Mouse (Mus musculus): ENCODE data around the gene Fuom. TPM values are rescaled to one million over a fixed set of nuclear protein-coding genes. Genes with fewer than 3 reads are reported as not detected.

Gene Fuom
- polyA plus RNA-seq, 1 experiment from 2014 or later = 23.9 TPM

DNA sequence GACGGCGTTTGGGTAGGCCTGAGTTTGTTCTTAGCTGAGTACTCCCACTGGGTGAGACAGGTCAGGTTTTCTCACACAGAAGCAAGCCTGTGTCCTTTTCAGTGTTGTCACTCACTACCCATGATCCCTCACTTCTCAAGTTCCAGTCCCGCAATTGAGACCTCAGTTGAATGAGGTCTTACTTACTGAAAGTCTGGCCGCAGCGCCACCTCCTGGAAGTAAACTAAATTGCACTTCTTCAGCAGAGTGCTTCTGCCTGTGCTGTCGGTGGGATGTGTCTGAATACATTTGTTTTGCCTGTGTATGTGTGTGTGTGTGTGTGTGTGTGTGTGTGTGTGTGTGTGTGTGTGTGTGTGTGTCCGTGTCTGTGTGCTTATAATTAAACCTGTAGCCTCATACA is 39.1 kb downstream of the Fuom start:
- H3K9ac ChIP-seq (ENCODE audit: low read length) = no peak overlapping the region
- 0 out of 2 replicates have a peak, but pooled peaks cover 10% of the 10 kb centered on the region for H3K27me3 ChIP-seq (replicated peaks; ENCODE audit: control insufficient read depth, insufficient read depth, low read length)
- no peak overlapping the region for H3K4me2 ChIP-seq (ENCODE audit: low read length)
- no peak overlapping the region for H3K4me3 ChIP-seq (ENCODE audit: low read depth, low read length)
- peaks cover 29% of the 10 kb centered on the region for H3K4me1 ChIP-seq (ENCODE audit: control insufficient read depth, insufficient read depth, low read length)
- DNase-seq (ENCODE audit: low spot score) (peak; percentile 88), ATAC-seq (no peak)
- no peaks in the 10 kb centered on the region for H3K36me3 ChIP-seq (ENCODE audit: control insufficient read depth, insufficient read depth, low read length)
- no peak overlapping the region for H3K27ac ChIP-seq (ENCODE audit: low read depth, low read length)
- H3K9me3 ChIP-seq (replicated peaks; ENCODE audit: control insufficient read depth, low read length) = no peaks in the 10 kb centered on the region
- 16% methylated on average over 7 of the region's 7 CpGs for WGBS

DNA sequence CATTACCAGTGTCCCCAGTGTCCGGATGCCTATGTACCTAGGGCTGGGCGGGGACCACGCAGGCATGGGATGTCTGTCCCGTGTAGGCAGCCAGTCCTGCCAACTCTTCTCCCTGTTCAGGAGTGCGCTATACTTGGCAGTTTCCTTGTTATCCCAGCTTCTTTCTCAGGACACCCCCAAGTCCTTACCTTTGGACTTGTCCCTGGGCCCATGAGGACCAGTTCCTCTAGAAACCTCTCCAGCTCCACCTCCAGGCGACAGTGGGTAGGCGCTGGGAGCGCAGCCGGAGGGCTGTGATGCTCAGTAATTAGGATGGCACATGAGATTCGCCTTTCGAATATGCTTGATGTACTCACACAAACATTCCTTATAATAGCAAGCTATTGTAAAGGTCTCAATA is 39.9 kb downstream of the Fuom start:
- Histone ChIP-seq H3K27me3 (replicated peaks; ENCODE audit: control insufficient read depth, insufficient read depth, low read length) (0 out of 2 replicates have a peak, but pooled peaks cover 10% of the 10 kb centered on the region), H3K27ac (ENCODE audit: low read depth, low read length) (0 out of 2 replicates have a peak overlapping the region, but pooled peaks have one; percentile 76), H3K4me1 (ENCODE audit: control insufficient read depth, insufficient read depth, low read length) (peaks cover 32% of the 10 kb centered on the region), H3K4me3 (ENCODE audit: low read depth, low read length) (no peak overlapping the region), H3K36me3 (ENCODE audit: control insufficient read depth, insufficient read depth, low read length) (no peaks in the 10 kb centered on the region), H3K4me2 (ENCODE audit: low read length) (peak overlapping the region; percentile 72; the same call in 1 of the 2 replicates), H3K9ac (ENCODE audit: low read length) (no peak overlapping the region), H3K9me3 (replicated peaks; ENCODE audit: control insufficient read depth, low read length) (no peaks in the 10 kb centered on the region)
- DNase-seq (ENCODE audit: low spot score) (peak; percentile 58), ATAC-seq (no peak)
- 11% methylated on average over 11 of the region's 11 CpGs for WGBS

DNA sequence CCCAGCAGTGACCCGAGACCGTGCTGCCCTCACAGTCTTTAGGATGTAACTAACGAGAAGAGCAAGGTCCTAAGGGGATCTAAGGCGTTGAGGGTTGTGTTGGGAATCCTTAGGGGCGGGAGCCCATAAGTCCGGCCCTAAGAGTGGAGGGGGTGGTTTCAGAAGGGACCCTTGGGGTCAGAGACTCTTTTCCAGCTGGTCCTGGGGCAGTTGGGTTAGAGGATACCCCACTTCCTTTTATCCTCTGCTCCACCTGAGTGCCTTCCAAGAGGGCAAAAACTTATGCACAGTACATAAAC is 40.5 kb downstream of the Fuom start:
- Histone ChIP-seq H3K4me2 (ENCODE audit: low read length) (peak overlapping the region; percentile 72), H3K4me1 (ENCODE audit: control insufficient read depth, insufficient read depth, low read length) (peaks cover 33% of the 10 kb centered on the region), H3K4me3 (ENCODE audit: low read depth, low read length) (peak overlapping the region; percentile 30), H3K36me3 (ENCODE audit: control insufficient read depth, insufficient read depth, low read length) (no peaks in the 10 kb centered on the region), H3K27me3 (replicated peaks; ENCODE audit: control insufficient read depth, insufficient read depth, low read length) (0 out of 2 replicates have a peak, but pooled peaks cover 10% of the 10 kb centered on the region), H3K27ac (ENCODE audit: low read depth, low read length) (peak overlapping the region; percentile 76; the same call in 1 of the 2 replicates), H3K9ac (ENCODE audit: low read length) (peak overlapping the region; percentile 58; the same call in 1 of the 2 replicates), H3K9me3 (replicated peaks; ENCODE audit: control insufficient read depth, low read length) (no peaks in the 10 kb centered on the region)
- WGBS = 2% methylated on average over 6 of the region's 6 CpGs
- no peak for DNase-seq (ENCODE audit: low spot score)
- no peak for ATAC-seq

DNA sequence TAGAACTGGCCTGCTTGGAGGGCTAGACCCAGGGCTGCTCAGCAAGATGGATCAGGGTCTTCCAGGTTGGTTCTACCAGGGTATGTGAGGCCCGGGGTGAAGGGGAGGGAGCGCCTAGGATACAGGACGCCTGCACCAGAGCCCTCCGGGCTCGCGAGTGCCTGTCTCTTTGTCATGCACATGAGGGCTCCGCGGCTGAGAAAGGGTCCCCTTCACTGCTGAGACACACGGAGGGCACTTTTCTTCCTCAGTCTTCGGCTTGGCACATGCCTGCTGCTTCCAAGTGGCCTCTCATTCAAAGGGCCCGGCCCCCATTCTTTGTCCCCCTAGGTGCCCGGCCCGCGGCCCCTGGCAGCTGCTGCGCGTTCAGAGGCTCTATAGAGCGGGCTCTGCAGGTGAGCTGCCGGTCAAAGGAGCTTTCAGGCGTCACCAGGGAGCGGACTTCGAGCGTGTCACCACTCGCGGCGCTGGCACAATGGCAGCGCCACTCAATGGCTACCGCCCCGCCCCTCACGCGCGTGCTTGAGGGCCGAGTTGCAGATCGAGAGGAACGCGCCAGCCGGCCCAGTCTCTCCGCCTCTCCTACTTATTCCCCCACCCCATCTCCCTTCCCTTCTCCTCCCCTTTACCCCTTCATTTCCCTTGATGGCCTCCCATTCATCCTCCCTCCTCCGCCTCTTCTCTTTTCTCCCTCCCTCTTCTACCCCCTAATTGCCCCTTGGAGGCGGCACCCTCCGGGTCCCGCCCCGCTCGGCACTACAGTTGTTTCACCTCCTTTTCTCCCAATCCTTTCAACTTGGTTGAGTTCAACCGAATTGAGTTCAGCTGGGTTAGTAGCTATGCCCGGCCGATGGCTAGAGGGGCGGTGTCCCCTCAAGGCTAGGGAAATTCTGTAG is 41.1 kb downstream of the Fuom start:
- ATAC-seq (peak; percentile 66), DNase-seq (ENCODE audit: low spot score) (peak; percentile 93)
- Histone ChIP-seq H3K4me2 (ENCODE audit: low read length) (peak overlapping the region; percentile 72), H3K9me3 (replicated peaks; ENCODE audit: control insufficient read depth, low read length) (no peaks in the 10 kb centered on the region), H3K4me1 (ENCODE audit: control insufficient read depth, insufficient read depth, low read length) (peaks cover 33% of the 10 kb centered on the region), H3K27me3 (replicated peaks; ENCODE audit: control insufficient read depth, insufficient read depth, low read length) (peaks cover 10% of the 10 kb centered on the region; the same call in 1 of the 2 replicates), H3K36me3 (ENCODE audit: control insufficient read depth, insufficient read depth, low read length) (no peaks in the 10 kb centered on the region), H3K9ac (ENCODE audit: low read length) (peak overlapping the region; percentile 58), H3K27ac (ENCODE audit: low read depth, low read length) (peak overlapping the region; percentile 76), H3K4me3 (ENCODE audit: low read depth, low read length) (peak overlapping the region; percentile 30)
- under 1% methylated on average over 47 of the region's 47 CpGs for WGBS

DNA sequence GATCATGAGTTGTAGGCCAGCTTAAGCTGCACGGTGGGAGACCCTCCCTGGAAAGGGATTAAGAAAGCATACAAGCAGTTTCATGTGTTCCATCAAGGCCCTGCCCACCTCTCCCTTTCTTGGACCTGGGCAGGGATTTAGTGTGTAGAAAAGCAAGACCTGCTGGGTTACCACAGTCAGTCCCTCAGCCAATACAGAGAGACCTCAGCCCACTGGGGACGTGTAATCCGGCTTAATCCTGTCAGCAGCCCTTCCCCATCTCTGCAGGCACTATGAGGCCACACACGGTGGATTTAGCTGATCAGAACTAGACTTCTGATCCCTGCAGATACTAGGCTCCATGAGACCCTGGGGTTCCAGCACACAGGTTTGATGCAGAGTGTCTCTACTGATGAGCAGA is 42.6 kb downstream of the Fuom start:
- WGBS = 19% methylated on average over 4 of the region's 4 CpGs
- Histone ChIP-seq H3K9ac (ENCODE audit: low read length) (no peak overlapping the region), H3K9me3 (replicated peaks; ENCODE audit: control insufficient read depth, low read length) (no peaks in the 10 kb centered on the region), H3K4me1 (ENCODE audit: control insufficient read depth, insufficient read depth, low read length) (peaks cover 33% of the 10 kb centered on the region), H3K27me3 (replicated peaks; ENCODE audit: control insufficient read depth, insufficient read depth, low read length) (peaks cover 10% of the 10 kb centered on the region; the same call in 1 of the 2 replicates), H3K4me2 (ENCODE audit: low read length) (no peak overlapping the region), H3K27ac (ENCODE audit: low read depth, low read length) (no peak overlapping the region), H3K4me3 (ENCODE audit: low read depth, low read length) (no peak overlapping the region), H3K36me3 (ENCODE audit: control insufficient read depth, insufficient read depth, low read length) (no peaks in the 10 kb centered on the region)
- DNase-seq (ENCODE audit: low spot score) = no peak
- ATAC-seq = no peak

DNA sequence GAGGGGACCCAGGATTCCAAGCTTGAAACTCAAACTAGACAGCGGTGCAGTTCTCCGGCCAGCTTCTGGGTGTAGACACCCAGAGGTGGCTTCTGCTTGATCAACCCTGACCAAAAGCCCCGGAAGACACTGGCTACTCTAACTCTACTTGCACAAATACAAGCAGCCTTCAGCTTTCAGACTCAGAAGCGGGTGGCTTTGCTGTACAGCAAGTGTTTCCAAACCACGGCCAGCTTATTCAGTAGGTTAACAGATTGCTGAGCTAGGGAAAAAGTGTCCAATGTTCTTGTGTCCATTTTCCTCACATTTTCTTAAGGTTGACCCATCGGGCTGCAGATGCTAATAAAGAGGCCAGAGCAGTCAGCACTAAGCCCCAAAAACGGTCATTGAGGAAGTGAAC is 43.7 kb downstream of the Fuom start:
- Histone ChIP-seq H3K27ac (ENCODE audit: low read depth, low read length) (peak overlapping the region; percentile 91), H3K4me3 (ENCODE audit: low read depth, low read length) (peak overlapping the region; percentile 46), H3K4me2 (ENCODE audit: low read length) (peak overlapping the region; percentile 83), H3K9ac (ENCODE audit: low read length) (peak overlapping the region; percentile 83), H3K36me3 (ENCODE audit: control insufficient read depth, insufficient read depth, low read length) (no peaks in the 10 kb centered on the region), H3K9me3 (replicated peaks; ENCODE audit: control insufficient read depth, low read length) (no peaks in the 10 kb centered on the region), H3K4me1 (ENCODE audit: control insufficient read depth, insufficient read depth, low read length) (peaks cover 33% of the 10 kb centered on the region), H3K27me3 (replicated peaks; ENCODE audit: control insufficient read depth, insufficient read depth, low read length) (peaks cover 6% of the 10 kb centered on the region; the same call in 1 of the 2 replicates)
- ATAC-seq (no peak), DNase-seq (ENCODE audit: low spot score) (no peak)
- WGBS = 5% methylated on average over 7 of the region's 7 CpGs

DNA sequence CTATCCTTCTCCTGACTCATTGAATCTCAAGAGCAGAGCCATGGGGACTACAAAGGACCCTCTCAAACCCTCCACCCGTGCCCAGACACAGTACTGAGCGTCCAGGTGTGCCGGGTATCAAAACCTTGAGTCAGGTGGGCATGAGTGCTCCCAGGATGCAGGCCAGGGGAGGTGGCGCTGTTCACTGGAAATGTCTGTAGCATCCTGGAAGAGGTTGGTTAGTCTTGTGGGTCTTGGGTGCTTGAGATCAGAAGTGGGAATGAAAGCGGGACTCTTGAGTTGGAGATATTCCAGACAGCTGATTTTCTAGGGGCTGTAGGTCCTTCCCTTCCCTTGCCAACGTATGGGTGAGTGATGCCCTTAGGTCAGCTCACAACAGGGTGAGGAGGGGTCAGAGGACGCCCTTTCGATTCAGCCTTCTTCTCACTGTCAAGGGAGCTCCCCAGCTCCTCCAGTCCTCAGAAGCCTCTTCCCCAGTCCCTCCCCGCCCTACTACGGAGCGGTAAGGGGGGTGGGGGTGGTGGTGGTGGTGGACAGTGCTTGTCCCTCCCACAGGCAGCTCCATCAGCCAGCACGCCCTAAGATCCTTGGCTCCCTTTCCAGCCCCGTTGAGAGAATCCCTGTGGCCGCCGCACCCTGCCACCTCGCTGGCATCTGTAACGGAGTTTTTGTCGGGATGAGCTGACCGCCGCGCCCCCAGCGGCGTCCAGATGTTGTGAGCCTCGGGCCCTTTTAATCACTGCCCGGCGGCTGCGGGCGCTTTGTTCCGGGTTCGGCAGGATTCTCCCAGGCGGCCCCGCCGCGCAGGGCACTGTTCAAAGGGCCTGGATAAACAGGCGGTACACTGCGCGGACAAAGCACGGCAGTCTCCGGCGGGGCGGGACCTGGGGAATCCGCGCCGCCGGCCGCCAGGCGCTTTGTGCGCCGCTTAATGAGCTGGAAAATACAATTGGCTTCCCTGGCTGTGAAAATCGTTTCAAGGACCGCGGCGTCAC is 44.5 kb downstream of the Fuom start:
- H3K36me3 ChIP-seq (ENCODE audit: control insufficient read depth, insufficient read depth, low read length) = no peaks in the 10 kb centered on the region
- peaks cover 8% of the 10 kb centered on the region; the same call in 1 of the 2 replicates for H3K27me3 ChIP-seq (replicated peaks; ENCODE audit: control insufficient read depth, insufficient read depth, low read length)
- H3K9me3 ChIP-seq (replicated peaks; ENCODE audit: control insufficient read depth, low read length) = no peaks in the 10 kb centered on the region
- ATAC-seq (peak; percentile 78), DNase-seq (ENCODE audit: low spot score) (peak; percentile 90)
- peak overlapping the region; percentile 83 for H3K9ac ChIP-seq (ENCODE audit: low read length)
- peaks cover 33% of the 10 kb centered on the region for H3K4me1 ChIP-seq (ENCODE audit: control insufficient read depth, insufficient read depth, low read length)
- peak overlapping the region; percentile 46 for H3K4me3 ChIP-seq (ENCODE audit: low read depth, low read length)
- peak overlapping the region; percentile 83 for H3K4me2 ChIP-seq (ENCODE audit: low read length)
- H3K27ac ChIP-seq (ENCODE audit: low read depth, low read length) = peak overlapping the region; percentile 91
- WGBS = 3% methylated on average over 52 of the region's 53 CpGs

DNA sequence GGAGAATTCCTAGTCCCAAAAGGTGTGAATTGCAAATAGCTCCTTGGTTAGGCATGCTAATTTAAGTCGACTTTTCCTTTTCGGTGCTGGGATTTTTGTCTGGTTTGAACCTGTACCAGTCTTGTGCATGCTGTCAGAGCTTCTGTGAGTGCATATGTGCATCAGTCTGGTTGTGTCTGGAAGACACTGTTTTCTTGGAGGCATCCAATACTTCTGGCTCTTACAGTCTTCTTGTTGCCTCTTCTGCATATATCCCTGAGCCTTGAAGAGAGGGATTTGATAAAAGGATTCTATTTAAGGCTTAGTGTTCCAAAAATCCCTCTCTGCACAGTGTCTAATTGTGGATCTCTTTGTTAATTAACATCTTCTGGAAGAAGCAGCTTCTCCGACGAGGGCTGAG is 48.1 kb downstream of the Fuom start:
- ATAC-seq (no peak), DNase-seq (ENCODE audit: low spot score) (no peak)
- 80% methylated on average over 4 of the region's 4 CpGs for WGBS
- H3K4me1 ChIP-seq (ENCODE audit: control insufficient read depth, insufficient read depth, low read length) = peaks cover 19% of the 10 kb centered on the region
- H3K27ac ChIP-seq (ENCODE audit: low read depth, low read length) = no peak overlapping the region
- no peaks in the 10 kb centered on the region for H3K36me3 ChIP-seq (ENCODE audit: control insufficient read depth, insufficient read depth, low read length)
- H3K9ac ChIP-seq (ENCODE audit: low read length) = no peak overlapping the region
- H3K4me3 ChIP-seq (ENCODE audit: low read depth, low read length) = no peak overlapping the region
- no peak overlapping the region for H3K4me2 ChIP-seq (ENCODE audit: low read length)
- no peaks in the 10 kb centered on the region for H3K9me3 ChIP-seq (replicated peaks; ENCODE audit: control insufficient read depth, low read length)
- H3K27me3 ChIP-seq (replicated peaks; ENCODE audit: control insufficient read depth, insufficient read depth, low read length) = peaks cover 38% of the 10 kb centered on the region
